Mouse (Mus musculus) testis, postnatal 14 days (tissue): ENCODE data around the gene E130114P18Rik.

Source experiments
- DNase-seq: peaks from one replicate; pipeline ENCODE4 v3.0.0; 2021; ENCODE audit warnings: low spot score

Gene E130114P18Rik

GRCm38 (mm10) chr4:97776388-97777080, 1.3 kb downstream of the E130114P18Rik start:
- no peak for DNase-seq

- no peak for DNase-seq
These were observed 2.2 kb downstream of the E130114P18Rik start for GRCm38 (mm10) chr4:97775494-97776265.

GRCm38 (mm10) chr4:97775059-97775458, 2.8 kb downstream of the E130114P18Rik start:
- DNase-seq, result peak; percentile 89

GRCm38 (mm10) chr4:97774446-97774950, 3.4 kb downstream of the E130114P18Rik start:
- DNase-seq, result no peak

GRCm38 (mm10) chr4:97773791-97774190, 4.1 kb downstream of the E130114P18Rik start:
- no peak for DNase-seq

- DNase-seq, result peak; percentile 90
These were observed 4.7 kb downstream of the E130114P18Rik start for GRCm38 (mm10) chr4:97773110-97773593.

GRCm38 (mm10) chr4:97772641-97773040, 5.2 kb downstream of the E130114P18Rik start, which contains the start of gene Nfia:
TSS of gene Nfia (plus strand) at chr4:97772734.
- DNase-seq, result no peak

GRCm38 (mm10) chr4:97772084-97772484, 5.8 kb downstream of the E130114P18Rik start:
- DNase-seq, result peak; percentile 95

- DNase-seq, result no peak
These were observed 6.5 kb downstream of the E130114P18Rik start for GRCm38 (mm10) chr4:97771426-97771825.

- DNase-seq, result no peak
These were observed 8.0 kb downstream of the E130114P18Rik start for GRCm38 (mm10) chr4:97769861-97770260.

GRCm38 (mm10) chr4:97767516-97767915, 10.4 kb downstream of the E130114P18Rik start:
- DNase-seq, result no peak

GRCm38 (mm10) chr4:97767025-97767424, 10.9 kb downstream of the E130114P18Rik start:
- no peak for DNase-seq

GRCm38 (mm10) chr4:97766100-97766499, 11.8 kb downstream of the E130114P18Rik start:
- DNase-seq, result no peak

- no peak for DNase-seq
These were observed 12.4 kb downstream of the E130114P18Rik start for GRCm38 (mm10) chr4:97765341-97766020.

- DNase-seq, result no peak
These were observed 13.3 kb downstream of the E130114P18Rik start for GRCm38 (mm10) chr4:97764616-97765015.

- no peak for DNase-seq
These were observed 19.2 kb downstream of the E130114P18Rik start for GRCm38 (mm10) chr4:97758661-97759060.

GRCm38 (mm10) chr4:97757978-97758461, 19.9 kb downstream of the E130114P18Rik start:
- DNase-seq, result no peak

- peak; percentile 51 for DNase-seq
These were observed 20.5 kb downstream of the E130114P18Rik start for GRCm38 (mm10) chr4:97757207-97757977.

- DNase-seq, result peak; percentile 64
These were observed 23.6 kb downstream of the E130114P18Rik start for GRCm38 (mm10) chr4:97754241-97754640.

- DNase-seq, result no peak
These were observed 24.4 kb downstream of the E130114P18Rik start for GRCm38 (mm10) chr4:97753521-97753920.
